Mouse (Mus musculus): Measurements from ENCODE around the gene Ism1.

Ism1 gene

DNA sequence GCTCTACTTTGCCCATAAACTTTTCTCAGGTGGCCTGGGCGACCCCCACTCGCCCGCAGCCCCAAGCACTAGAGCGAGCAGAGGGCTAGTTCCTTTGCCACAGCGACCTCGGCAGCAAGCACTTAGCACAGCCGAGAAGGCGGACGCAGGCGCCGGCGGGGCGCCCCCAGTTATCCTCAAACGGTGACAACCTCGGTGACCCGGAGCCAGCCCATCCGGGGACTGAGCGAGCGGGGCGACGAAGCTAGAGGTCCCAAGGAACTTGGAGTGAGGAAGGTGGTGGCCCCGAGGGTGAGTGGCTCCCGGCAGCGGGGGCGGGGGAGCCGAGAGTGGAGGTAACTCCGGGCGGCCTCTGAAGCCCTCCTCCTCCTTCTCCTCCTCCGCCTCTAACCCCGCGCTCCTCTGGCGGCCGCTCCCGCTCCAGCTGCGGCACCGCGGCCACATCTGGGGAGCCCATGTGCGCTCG, at the start of gene Ism1:
Gene Ism1, plus strand, starts transcription at position 370 of the 466 bp plus-strand sequence.
- no peak for DNase-seq (ENCODE audit: low read depth in 1 of 2, low spot score in 2 of 2)

GRCm38 (mm10) chr2:139628731-139629130, 49.2 kb upstream of the Ism1 start:
- DNase-seq (ENCODE audit: low read depth in 1 of 2, low spot score in 2 of 2), result no peak

DNA sequence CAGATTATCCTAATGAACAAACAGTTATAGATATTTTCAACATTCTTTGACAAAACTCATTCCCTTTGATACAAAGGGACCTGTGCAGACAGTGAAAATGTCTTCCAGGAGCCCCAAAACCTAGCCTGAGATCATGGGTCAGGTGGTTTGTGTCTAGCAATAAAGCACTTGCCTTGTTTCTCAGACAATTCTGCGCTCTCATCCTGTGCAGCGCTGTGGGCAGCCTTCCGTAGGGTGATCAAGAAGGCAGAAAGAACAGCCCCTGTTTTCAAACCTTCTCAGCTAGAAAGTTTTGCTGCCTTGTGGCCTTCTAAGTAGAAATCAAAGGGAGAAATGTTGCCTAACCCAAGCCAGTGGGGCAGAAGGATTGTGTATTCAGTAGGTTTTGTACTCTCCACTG, 48.3 kb upstream of the Ism1 start:
- no peak for DNase-seq (ENCODE audit: low read depth in 1 of 2, low spot score in 2 of 2)

GRCm38 (mm10) chr2:139634506-139634905, 43.5 kb upstream of the Ism1 start:
- no peak for DNase-seq (ENCODE audit: low read depth in 1 of 2, low spot score in 2 of 2)

DNA sequence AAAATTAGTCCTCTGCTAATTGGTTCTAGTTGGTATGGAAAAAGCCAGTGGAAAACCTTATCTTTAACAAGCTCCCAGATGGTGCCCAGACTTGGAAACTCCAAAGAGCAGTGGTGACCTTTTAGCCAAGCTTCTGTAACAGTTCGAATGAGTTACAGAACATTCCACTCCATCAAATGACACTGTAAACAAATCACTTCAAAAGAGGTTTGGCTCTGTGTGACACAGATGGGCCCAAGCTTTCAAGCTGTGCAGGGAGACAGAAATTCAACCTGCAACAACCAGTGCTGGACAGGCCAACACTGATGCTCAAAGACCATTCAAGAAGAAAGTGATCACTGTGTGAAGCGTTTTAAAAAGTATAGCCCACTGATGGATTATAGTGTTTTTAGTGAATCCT, 40.1 kb upstream of the Ism1 start:
- no peak for DNase-seq (ENCODE audit: low read depth in 1 of 2, low spot score in 2 of 2)

- no peak for DNase-seq (ENCODE audit: low read depth in 1 of 2, low spot score in 2 of 2)
Measured at GRCm38 (mm10) chr2:139641757-139642385, 36.1 kb upstream of the Ism1 start.

DNA sequence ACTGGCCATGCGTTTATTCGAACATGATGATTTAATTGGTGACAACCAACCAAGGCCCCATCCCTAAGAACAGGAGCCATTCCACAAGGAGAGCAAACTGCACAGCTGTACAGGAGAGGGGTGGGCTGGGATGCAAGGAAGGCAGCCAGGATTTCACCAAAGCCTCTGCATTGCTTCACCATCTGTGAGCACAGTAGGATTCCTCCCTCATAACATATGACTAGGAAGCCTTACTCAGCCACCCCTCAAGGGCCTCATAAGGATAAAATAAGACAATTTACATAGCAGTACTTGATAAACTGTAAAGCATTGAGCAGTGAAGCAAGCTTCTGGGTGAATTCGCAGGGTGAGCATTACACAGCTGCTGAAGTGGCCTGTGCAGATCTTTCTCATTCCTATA, 28.5 kb upstream of the Ism1 start:
- DNase-seq (ENCODE audit: low read depth in 1 of 2, low spot score in 2 of 2), result no peak

GRCm38 (mm10) chr2:139656750-139657149, 21.2 kb upstream of the Ism1 start:
- DNase-seq (ENCODE audit: low read depth in 1 of 2, low spot score in 2 of 2), result no peak

DNA sequence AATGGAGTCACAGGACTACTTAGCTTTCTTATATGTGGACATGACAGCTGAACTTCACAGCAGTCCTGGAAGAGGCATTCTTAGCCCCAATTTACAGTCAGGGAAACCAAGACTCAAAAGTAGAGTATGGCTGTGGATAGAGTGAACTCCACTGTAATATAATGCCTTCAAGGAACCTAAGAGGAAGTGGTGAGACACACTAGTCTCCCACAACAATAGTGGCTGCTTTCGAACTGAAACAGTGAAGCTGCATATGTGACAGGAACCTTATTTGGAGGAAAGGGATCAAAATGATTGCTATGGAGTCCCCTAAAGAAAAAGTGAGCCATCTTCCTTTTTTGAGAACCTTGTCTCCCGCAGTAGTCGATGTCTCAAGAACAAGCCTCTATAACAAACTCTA, 6.1 kb upstream of the Ism1 start:
- no peak for DNase-seq (ENCODE audit: low read depth in 1 of 2, low spot score in 2 of 2)

DNA sequence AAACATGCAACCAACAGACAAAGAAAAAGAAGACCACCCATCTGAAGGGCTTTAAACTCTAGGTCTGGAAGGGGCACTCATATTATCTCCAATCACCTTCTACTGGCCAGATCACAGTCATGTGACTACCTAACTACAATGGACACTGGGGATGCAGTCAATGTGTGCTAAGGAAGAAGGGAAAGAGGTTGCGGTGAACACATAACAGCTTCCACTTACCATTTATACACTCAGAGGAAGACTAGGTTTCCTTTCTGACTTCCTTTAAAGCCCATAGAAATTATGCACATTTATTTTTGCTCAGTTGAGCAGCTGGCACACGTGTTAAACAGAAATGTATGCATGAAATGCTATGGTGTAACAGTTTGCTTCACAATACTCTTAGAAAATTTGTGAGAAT, 5.6 kb upstream of the Ism1 start:
- no peak for DNase-seq (ENCODE audit: low read depth in 1 of 2, low spot score in 2 of 2)

DNA sequence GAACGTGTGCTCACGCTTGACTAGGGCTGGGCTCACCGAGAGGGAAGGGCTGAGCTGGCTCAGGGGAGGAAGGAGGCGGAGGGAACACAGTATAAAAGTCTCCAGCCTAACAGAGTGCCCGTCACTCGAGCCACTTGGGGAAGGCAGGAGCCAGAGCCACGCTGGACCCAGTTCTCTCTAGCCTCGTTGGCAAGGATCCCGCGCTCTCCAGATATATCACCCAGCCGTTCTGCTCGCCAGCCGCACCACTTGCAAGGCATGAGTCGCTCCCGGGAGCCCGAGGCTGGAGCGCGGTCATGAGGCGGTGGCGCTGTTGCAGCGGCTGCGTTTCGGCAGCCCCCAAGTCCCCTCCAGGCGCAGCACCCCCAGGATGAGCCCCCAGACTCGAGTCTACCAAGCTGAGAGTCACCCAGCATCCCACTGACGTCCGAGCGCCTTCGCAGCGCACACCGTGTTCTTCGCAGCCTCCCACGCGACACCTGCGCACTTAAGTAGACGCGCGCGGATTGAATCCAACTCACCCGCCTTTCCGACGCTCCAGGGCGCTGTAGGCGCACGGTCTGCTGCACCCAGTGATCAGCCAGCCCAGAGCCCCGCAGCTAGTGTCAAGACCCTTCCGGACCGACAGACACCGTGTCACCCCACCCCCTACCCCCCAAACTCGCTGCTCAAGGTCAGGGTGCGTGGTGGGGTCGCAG, 764 bp upstream of the Ism1 start:
- DNase-seq (ENCODE audit: low read depth in 1 of 2, low spot score in 2 of 2), result no peak

DNA sequence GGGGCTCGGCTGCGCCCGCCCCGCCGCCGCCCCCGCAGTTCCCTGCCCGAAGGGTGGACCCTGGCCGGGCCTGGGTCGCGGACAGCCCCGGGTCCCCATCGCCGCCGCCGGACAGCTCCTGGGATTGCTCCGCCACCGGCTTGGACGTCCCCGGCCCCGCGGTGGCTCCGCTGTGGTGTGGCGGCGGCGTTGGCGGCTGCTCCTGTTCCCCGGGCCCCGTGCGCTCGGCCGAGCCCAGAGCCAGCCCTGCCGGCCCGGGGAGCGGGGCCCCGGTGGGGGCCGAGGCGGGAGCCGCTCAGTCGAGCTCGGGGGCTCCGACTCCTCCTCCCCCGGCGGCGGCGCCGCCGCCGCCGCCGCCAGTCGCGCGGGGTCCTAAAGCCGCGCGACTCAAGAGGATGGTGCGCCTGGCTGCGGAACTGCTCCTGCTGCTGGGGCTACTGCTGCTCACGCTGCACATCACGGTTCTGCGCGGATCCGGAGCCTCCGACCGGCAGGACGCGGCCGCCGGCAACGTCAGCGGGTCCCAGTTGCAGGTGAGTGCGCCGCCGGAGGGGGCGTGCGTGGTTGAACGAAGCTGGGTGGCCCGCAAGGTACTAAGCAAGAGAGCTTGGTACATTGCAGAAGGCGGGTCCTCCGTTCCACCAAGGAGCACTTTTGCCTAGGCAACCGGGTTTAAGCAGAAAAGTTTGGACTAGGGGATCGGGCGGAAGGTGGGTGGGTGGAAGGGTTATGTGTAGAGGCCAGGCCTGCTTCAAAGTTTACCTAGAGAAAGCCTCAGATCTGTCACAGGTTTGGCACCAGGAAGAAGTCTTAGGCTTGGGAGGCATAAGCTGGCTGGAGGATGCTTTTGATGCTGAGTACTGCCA, 530 bp downstream of the Ism1 start:
- DNase-seq (ENCODE audit: low read depth in 1 of 2, low spot score in 2 of 2), result no peak

DNA sequence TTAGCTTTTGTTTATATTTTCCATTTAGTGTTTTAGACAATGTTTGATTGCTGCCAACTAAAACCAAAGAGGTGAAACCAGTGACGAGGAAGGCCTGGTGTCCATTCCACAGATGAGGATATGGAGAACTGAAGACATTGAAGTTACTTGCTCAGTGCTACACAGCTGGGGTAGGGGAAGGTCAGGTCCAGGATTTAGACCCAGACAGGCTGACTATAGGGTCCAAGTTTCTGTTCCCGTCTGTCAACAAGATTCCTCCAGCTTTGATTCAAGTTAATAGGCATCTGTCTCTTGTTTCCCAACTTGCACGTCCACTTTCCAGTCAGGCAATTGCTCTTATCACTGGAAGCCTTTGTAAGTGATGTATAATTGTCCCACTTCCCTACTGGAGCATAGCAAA, 4.6 kb downstream of the Ism1 start:
- no peak for DNase-seq (ENCODE audit: low read depth in 1 of 2, low spot score in 2 of 2)

DNA sequence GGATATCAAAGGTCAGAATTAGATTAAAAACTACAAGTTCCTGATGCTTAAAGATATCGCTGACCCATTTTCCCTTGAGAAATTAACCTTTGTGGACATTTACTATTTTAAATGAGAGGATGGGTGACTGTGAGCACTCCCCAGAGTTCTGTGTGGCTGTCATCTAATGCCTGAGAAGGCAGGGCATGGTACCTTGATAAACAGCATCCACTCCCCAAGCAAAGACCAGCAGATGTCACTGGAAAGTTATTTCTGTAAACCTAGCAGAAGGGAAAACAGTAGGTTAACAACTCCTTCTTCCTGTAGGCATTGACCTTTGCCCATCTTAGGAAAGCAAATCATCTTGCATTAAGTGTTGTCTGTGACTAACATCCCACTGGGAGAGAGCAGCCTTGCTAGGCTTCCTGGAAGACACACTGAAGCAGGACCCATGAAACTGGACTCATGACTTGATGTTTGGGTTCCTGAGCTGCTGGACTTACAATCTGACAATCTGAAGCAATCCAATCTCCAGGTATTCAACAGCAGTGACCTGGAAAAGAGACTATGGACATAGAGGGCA, 11.5 kb downstream of the Ism1 start:
- no peak for DNase-seq (ENCODE audit: low read depth in 1 of 2, low spot score in 2 of 2)

DNA sequence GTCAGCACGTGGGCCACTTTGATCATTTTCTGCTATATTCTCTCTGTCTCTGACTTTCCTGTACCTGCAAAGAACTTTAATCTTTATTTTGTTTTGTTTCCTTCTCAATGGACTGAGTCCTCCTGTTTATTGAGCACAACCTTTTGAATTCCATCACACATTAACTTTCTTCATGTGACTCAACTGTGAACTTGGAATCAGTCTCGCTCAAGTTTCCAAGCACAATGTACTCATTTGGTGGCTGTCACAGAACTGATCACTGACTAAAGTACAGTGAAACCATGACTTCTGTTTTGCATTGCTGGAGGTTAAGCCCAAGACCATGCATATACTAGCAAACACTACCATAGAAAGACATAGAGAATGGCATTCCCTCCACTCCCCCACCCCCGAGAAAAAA, 15.5 kb downstream of the Ism1 start:
- no peak for DNase-seq (ENCODE audit: low read depth in 1 of 2, low spot score in 2 of 2)

DNA sequence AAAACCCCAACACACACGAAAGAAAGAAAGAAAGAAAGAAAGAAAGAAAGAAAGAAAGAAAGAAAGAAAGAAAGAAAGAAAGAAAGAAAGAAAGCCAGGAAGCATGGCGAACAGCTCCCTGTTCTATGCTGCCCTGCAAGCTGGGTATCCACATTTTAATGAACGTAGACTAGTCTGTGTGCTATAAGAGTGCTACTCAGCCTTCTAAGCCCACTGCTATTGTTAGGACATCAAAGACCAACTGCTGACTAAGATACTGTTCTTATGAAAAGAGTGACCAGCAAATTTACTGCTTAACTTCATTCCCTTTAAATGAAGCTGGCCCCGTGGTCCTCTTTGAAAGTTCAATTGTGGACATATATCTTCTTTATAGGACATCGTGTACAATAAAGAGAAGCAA, 16.7 kb downstream of the Ism1 start:
- DNase-seq (ENCODE audit: low read depth in 1 of 2, low spot score in 2 of 2), result no peak

DNA sequence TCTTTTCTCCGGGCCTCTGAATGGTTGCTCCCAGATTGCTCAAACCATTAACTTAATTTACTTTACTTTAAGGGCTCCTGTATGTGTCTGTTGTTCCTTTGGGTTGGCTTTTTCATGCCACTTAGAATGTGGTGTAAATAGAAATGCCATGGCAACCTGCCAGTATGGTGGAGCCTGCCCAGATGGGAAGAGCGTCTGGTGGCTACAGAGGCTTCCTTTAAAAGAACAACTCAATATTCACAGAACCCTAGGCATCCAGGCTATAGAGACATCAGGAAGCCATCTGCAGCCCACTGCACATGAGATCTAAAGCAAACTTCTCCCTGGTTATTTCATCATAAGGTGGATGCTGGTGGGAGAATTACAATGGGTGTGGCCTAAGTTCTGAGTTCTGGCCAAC, 18.6 kb downstream of the Ism1 start:
- no peak for DNase-seq (ENCODE audit: low read depth in 1 of 2, low spot score in 2 of 2)

DNA sequence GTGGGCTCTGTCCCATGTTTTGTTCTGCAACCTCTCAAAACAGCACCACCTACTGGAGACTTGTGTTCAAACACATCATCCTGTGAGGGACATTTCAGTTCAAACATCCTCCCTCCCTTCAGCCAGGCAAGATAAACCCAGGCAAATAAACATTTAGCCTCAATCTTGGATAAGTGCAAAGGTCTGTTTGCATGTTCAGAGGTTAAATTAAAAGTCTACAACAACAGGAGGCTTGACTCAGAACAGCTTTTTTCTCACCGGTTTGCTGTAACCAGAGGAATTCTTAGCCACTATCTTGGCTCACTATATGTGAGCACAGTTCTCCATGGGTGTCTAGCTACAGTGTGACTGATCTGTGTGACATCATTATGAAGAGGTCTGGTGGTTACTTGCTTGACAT, 22.6 kb downstream of the Ism1 start:
- no peak for DNase-seq (ENCODE audit: low read depth in 1 of 2, low spot score in 2 of 2)

GRCm38 (mm10) chr2:139704951-139705350, 27.0 kb downstream of the Ism1 start:
- DNase-seq (ENCODE audit: low read depth in 1 of 2, low spot score in 2 of 2), result no peak

GRCm38 (mm10) chr2:139708194-139708899, 30.4 kb downstream of the Ism1 start:
- no peak for DNase-seq (ENCODE audit: low read depth in 1 of 2, low spot score in 2 of 2)

GRCm38 (mm10) chr2:139711640-139712039, 33.7 kb downstream of the Ism1 start:
- DNase-seq (ENCODE audit: low read depth in 1 of 2, low spot score in 2 of 2), result no peak

Measured in monocyte, adult 2 months (primary cell).